Mouse (Mus musculus) intestine, embryonic 14.5 days (tissue): ENCODE data around the gene Olfr463. TPM values are rescaled to one million over a fixed set of nuclear protein-coding genes. Genes with fewer than 3 reads are reported as not detected.

ENCODE experiments used
- polyA plus RNA-seq: library from polyadenylated mRNA; unstranded; fragments of >200 nt; fragmentation: Nextera tagmentation; extraction: Ambion mirVana; gene quantifications from 2 replicates; pipeline ENCODE4 v1.2.1, GENCODE M21; 2014

The Olfr463 gene
- polyA plus RNA-seq, 1 experiment from 2014 or later, result not detected

Other genes starting within 250 kb of the Olfr463 start
- gene Rnf43, start 234.7 kb downstream of the Olfr463 start, polyA plus RNA-seq, result 18.9 and 22.2 TPM in 2 replicates
- 146 and 151 TPM in 2 replicates for gene Supt4a, start 159.8 kb downstream of the Olfr463 start, polyA plus RNA-seq
- 2.5 and 3.7 TPM in 2 replicates for gene Tspoap1, start 136.8 kb downstream of the Olfr463 start, polyA plus RNA-seq
- gene Mpo, start 103.8 kb downstream of the Olfr463 start, polyA plus RNA-seq, result 1.7 TPM in 2 replicates
- 0.08 TPM in 1 of 2 replicates, not detected in the other for gene Lpo, start 69.1 kb downstream of the Olfr463 start, polyA plus RNA-seq
- gene Mks1, start 44.2 kb downstream of the Olfr463 start, polyA plus RNA-seq, result 14.0 and 15.2 TPM in 2 replicates
- 0.17 and 0.46 TPM in 2 replicates for gene Epx, start 21.9 kb downstream of the Olfr463 start, polyA plus RNA-seq
- not detected in 2 replicates for gene Olfr462, start 5.1 kb downstream of the Olfr463 start, polyA plus RNA-seq
- gene Olfr464, start 23.6 kb upstream of the Olfr463 start, polyA plus RNA-seq, result not detected in 2 replicates
- gene Dynll2, start 90.1 kb upstream of the Olfr463 start, polyA plus RNA-seq, result 14.1 and 20.4 TPM in 2 replicates
- gene Srsf1, start 150.0 kb upstream of the Olfr463 start, polyA plus RNA-seq, result 334 and 353 TPM in 2 replicates
- 40.0 and 43.0 TPM in 2 replicates for gene Vezf1, start 170.9 kb upstream of the Olfr463 start, polyA plus RNA-seq
- 16.7 and 16.9 TPM in 2 replicates for gene Cuedc1, start 200.7 kb upstream of the Olfr463 start, polyA plus RNA-seq